Mouse (Mus musculus): ENCODE results near the gene Scg3. TPM values are rescaled to one million over a fixed set of nuclear protein-coding genes. Genes with fewer than 3 reads are reported as not detected.

The Scg3 gene
- polyA plus RNA-seq, 1 experiment: not detected

DNA sequence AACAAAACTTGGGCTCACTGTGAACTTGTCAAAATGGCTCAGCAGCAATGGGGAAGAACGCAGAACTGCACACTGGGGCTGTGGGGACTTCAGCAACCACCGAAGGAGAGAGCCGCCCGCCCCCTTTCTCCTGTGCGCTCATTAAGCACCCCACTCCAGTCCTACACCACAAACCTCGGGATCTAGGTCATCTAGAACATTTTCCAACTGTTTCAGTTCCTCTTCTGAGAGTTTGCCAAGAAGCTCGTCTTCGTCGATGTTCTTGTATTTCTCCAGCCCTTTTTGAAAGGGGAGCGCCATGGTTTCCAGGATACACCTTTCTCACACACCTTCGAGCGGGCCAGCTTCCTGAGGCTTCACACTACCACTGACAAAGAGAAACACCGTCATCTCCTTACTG, 86.8 kb downstream of the Scg3 start:
- Histone ChIP-seq H3K9me3 (ENCODE audit: control insufficient read depth, low read length) (no peaks in the 10 kb centered on the region), H3K36me3 (ENCODE audit: control insufficient read depth) (no peaks in the 10 kb centered on the region), H3K4me1 (ENCODE audit: control insufficient read depth) (no peaks in the 10 kb centered on the region), H3K4me3 (replicated peaks) (no peak overlapping the region), H3K27me3 (ENCODE audit: control insufficient read depth) (no peaks in the 10 kb centered on the region)
- no peak for TF ChIP-seq TAL1 (IDR thresholded peaks at IDR 0.05; ENCODE audit: low read length)
- TF ChIP-seq GATA1 (IDR thresholded peaks at IDR 0.05; ENCODE audit: low read length): no peak

DNA sequence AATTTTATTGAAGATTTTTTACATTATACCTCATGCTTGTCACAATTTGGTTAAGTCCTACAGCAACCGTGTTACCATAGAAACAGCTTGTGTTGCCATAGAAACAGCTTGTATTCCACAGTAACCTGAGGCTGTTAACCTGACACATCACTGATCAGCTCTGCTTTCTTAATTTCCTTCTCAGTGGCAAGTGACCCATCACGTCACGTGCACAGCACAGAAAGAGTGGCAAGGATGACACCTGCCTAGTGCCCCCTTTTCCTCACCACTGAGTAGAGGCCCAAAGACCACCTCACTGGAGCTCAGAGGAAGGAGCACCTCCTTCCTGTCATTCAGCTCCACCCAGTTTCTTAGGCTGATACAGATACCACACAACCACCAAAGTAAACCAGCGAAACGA, 90.4 kb downstream of the Scg3 start:
- no peaks in the 10 kb centered on the region for H3K27me3 ChIP-seq (ENCODE audit: control insufficient read depth)
- H3K4me3 ChIP-seq (replicated peaks): no peak overlapping the region
- H3K4me1 ChIP-seq (ENCODE audit: control insufficient read depth): no peaks in the 10 kb centered on the region
- H3K9me3 ChIP-seq (ENCODE audit: control insufficient read depth, low read length): no peaks in the 10 kb centered on the region; the same call in 1 of the 2 replicates
- no peaks in the 10 kb centered on the region for H3K36me3 ChIP-seq (ENCODE audit: control insufficient read depth)
- TF ChIP-seq GATA1 (IDR thresholded peaks at IDR 0.05; ENCODE audit: low read length) (no peak), TAL1 (IDR thresholded peaks at IDR 0.05; ENCODE audit: low read length) (no peak)

Other genes with a start within 250 kb of the Scg3 start
- 1.0 and 1.3 TPM in 2 replicates for gene Leo1, start 242.5 kb downstream of the Scg3 start, polyA plus RNA-seq (2012)
- 0.56 and 0.65 TPM in 2 replicates for gene Tmod3, start 124.4 kb downstream of the Scg3 start, polyA plus RNA-seq (2012)
- not detected in 2 replicates for gene Tmod2, start 72.7 kb downstream of the Scg3 start, polyA plus RNA-seq (2012)
- not detected in 2 replicates for gene Lysmd2, start 58.3 kb downstream of the Scg3 start, polyA plus RNA-seq (2012)
- gene Bmp5, start 91.3 kb upstream of the Scg3 start, polyA plus RNA-seq (2012): not detected in 2 replicates